Mouse (Mus musculus) erythroblast, embryonic 14.5 days (primary cell): ENCODE measurements around the gene Ccdc30.

Source experiments
- GATA1 ChIP-seq: IDR thresholded peaks from 2 replicates; pipeline ENCODE4 v1.6.1; 2012; ENCODE audit warnings: low read length, inconsistent platforms, mixed read lengths
- TAL1 ChIP-seq: IDR thresholded peaks from 3 replicates; pipeline ENCODE4 v1.6.1; 2012; ENCODE audit warnings: low read length, inconsistent platforms, mixed read lengths

- TF ChIP-seq GATA1 (no peak), TAL1 (no peak)
These were observed 121.6 kb downstream of the Ccdc30 start for GRCm38 (mm10) chr4:119293574-119294258.
